Mouse (Mus musculus) urinary bladder, postnatal 10 days (tissue): ENCODE results near the gene Fgfr2.

Experiments
- DNase-seq: peaks from one replicate; pipeline ENCODE4 v3.0.0; 2022; ENCODE audit warnings: low spot score

Fgfr2 gene

GRCm38 (mm10) chr7:131318340-131318739 is 1804.8 kb downstream of the Fgfr2 start:
- no peak for DNase-seq

- DNase-seq, result no peak
Measured at GRCm38 (mm10) chr7:131317587-131317986, 1805.6 kb downstream of the Fgfr2 start.

- no peak for DNase-seq
Measured at GRCm38 (mm10) chr7:131314493-131314892, 1808.7 kb downstream of the Fgfr2 start.

- DNase-seq, result no peak
Measured at GRCm38 (mm10) chr7:131306733-131307132, 1816.4 kb downstream of the Fgfr2 start.

- no peak for DNase-seq
Measured at GRCm38 (mm10) chr7:131303340-131303739, 1819.8 kb downstream of the Fgfr2 start.

GRCm38 (mm10) chr7:131297151-131297550 is 1826.0 kb downstream of the Fgfr2 start:
- no peak for DNase-seq

GRCm38 (mm10) chr7:131265851-131266250 is 1857.3 kb downstream of the Fgfr2 start:
- DNase-seq, result no peak

GRCm38 (mm10) chr7:131264251-131264650 is 1858.9 kb downstream of the Fgfr2 start:
- DNase-seq, result no peak

GRCm38 (mm10) chr7:131260946-131261345 is 1862.2 kb downstream of the Fgfr2 start:
- DNase-seq, result no peak

- DNase-seq, result no peak
Measured at GRCm38 (mm10) chr7:131257309-131257708, 1865.8 kb downstream of the Fgfr2 start.

GRCm38 (mm10) chr7:131256841-131257240 is 1866.3 kb downstream of the Fgfr2 start:
- no peak for DNase-seq

- no peak for DNase-seq
Measured at GRCm38 (mm10) chr7:131244993-131245392, 1878.2 kb downstream of the Fgfr2 start.

GRCm38 (mm10) chr7:131236091-131236490 is 1887.1 kb downstream of the Fgfr2 start:
- DNase-seq, result no peak

- DNase-seq, result no peak
Measured at GRCm38 (mm10) chr7:131223086-131223485, 1900.1 kb downstream of the Fgfr2 start.

- no peak for DNase-seq
Measured at GRCm38 (mm10) chr7:131187996-131188395, 1935.2 kb downstream of the Fgfr2 start.

- no peak for DNase-seq
Measured at GRCm38 (mm10) chr7:131187047-131187446, 1936.1 kb downstream of the Fgfr2 start.

- no peak for DNase-seq
Measured at GRCm38 (mm10) chr7:131184339-131184738, 1938.8 kb downstream of the Fgfr2 start.

- DNase-seq, result no peak
Measured at GRCm38 (mm10) chr7:131182685-131183084, 1940.5 kb downstream of the Fgfr2 start.

GRCm38 (mm10) chr7:131174121-131174520 is 1949.0 kb downstream of the Fgfr2 start, which contains the start of gene 5430419D17Rik:
Gene 5430419D17Rik (plus strand): TSS chr7:131174402.
- no peak for DNase-seq

- DNase-seq, result no peak
Measured at GRCm38 (mm10) chr7:131169099-131169498, 1954.1 kb downstream of the Fgfr2 start.

GRCm38 (mm10) chr7:131167771-131168170 is 1955.4 kb downstream of the Fgfr2 start:
- DNase-seq, result no peak

GRCm38 (mm10) chr7:131162251-131162650 is 1960.9 kb downstream of the Fgfr2 start:
- DNase-seq, result no peak

- DNase-seq, result no peak
Measured at GRCm38 (mm10) chr7:131153044-131153443, 1970.1 kb downstream of the Fgfr2 start.

- no peak for DNase-seq
Measured at GRCm38 (mm10) chr7:131150179-131150578, 1973.0 kb downstream of the Fgfr2 start.

GRCm38 (mm10) chr7:131146214-131146613 is 1976.9 kb downstream of the Fgfr2 start, which contains the start of gene 4933402N03Rik:
Gene 4933402N03Rik (minus strand): TSS chr7:131146314.
- no peak for DNase-seq
